Mouse (Mus musculus) midbrain, embryonic 11.5 days (tissue): ENCODE data around the gene Pou2f3. TPM values are rescaled to one million over a fixed set of nuclear protein-coding genes. Genes with fewer than 3 reads are reported as not detected.
A peak's percentile ranks its signal among the peaks of the same experiment; 100 is the strongest.

Source experiments
- ATAC-seq: fragments of 200-750 bp; cut with Nextera tagmentation; 2 replicates; pipeline ENCODE4 v1.8.0; 2017; ENCODE audit warnings: moderate TSS enrichment, moderate library complexity; ENCODE audit not compliant: low FRiP score
- DNase-seq: peaks from one replicate; pipeline ENCODE4 v3.0.0; 2015; ENCODE audit warnings: low spot score; ENCODE audit errors: missing footprints
- H3K27ac ChIP-seq: fragments of 300-500 bp; sonication (generic); 2 replicates; pipeline ENCODE4 v1.5.1; 2014; ENCODE audit warnings: low read depth, low read length
- H3K27me3 ChIP-seq: fragments of 300-500 bp; sonication (generic); 2 replicates; pipeline ENCODE4 v1.6.1; 2014; ENCODE audit warnings: mild to moderate bottlenecking, low read length, moderate library complexity, mixed read lengths; ENCODE audit not compliant: control insufficient read depth, insufficient read depth
- H3K36me3 ChIP-seq: fragments of 300-500 bp; sonication (generic); 2 replicates; pipeline ENCODE4 v1.6.1; 2014; ENCODE audit warnings: mild to moderate bottlenecking, low read length, moderate library complexity, mixed read lengths; ENCODE audit not compliant: control insufficient read depth, insufficient read depth
- H3K4me1 ChIP-seq: fragments of 300-500 bp; sonication (generic); 2 replicates; pipeline ENCODE4 v1.6.1; 2014; ENCODE audit warnings: low read length; ENCODE audit not compliant: control insufficient read depth, insufficient read depth
- H3K4me2 ChIP-seq: fragments of 300-500 bp; sonication (generic); 2 replicates; pipeline ENCODE4 v1.6.1; 2014; ENCODE audit warnings: mild to moderate bottlenecking, moderate library complexity
- H3K4me3 ChIP-seq: fragments of 300-500 bp; sonication (generic); 2 replicates; pipeline ENCODE4 v1.5.1; 2014; ENCODE audit warnings: low read depth, low read length
- H3K9ac ChIP-seq: fragments of 300-500 bp; sonication (generic); 2 replicates; pipeline ENCODE4 v1.6.1; 2014; ENCODE audit warnings: low read length
- H3K9me3 ChIP-seq: fragments of 300-500 bp; sonication (generic); 2 replicates; pipeline ENCODE4 v1.6.1; 2016; ENCODE audit warnings: low read length; ENCODE audit not compliant: control insufficient read depth
- WGBS: fragments of 180-500 bp; shearing (Covaris S2); extraction: QIAGEN DNeasy Blood & Tissue Kit; methylation state at CpG from one replicate; pipeline ENCODE4 v1.1.7; 2014; 5-methylcytosine and 5-hydroxymethylcytosine counted together
- polyA plus RNA-seq: library from polyadenylated mRNA; unstranded; fragments of >200 nt; fragmentation: Nextera tagmentation; extraction: Ambion mirVana; gene quantifications from 2 replicates; pipeline ENCODE4 v1.2.1, GENCODE M21; 2014

Pou2f3 gene
- polyA plus RNA-seq, 1 experiment from 2014 or later = not detected

- Histone ChIP-seq H3K27ac (no peak overlapping the region), H3K9ac (no peak overlapping the region), H3K4me1 (peaks cover 9% of the 10 kb centered on the region), H3K4me2 (no peak overlapping the region), H3K4me3 (no peak overlapping the region), H3K9me3 (no peaks in the 10 kb centered on the region), H3K27me3 (no peaks in the 10 kb centered on the region), H3K36me3 (no peaks in the 10 kb centered on the region)
- 93% methylated on average over 8 of the region's 8 CpGs for WGBS
- ATAC-seq (no peak), DNase-seq (no peak)
Observed at GRCm38 (mm10) chr9:43227626-43228025, 17.5 kb upstream of the Pou2f3 start.

- Histone ChIP-seq H3K9ac (no peak overlapping the region), H3K27ac (no peak overlapping the region), H3K4me3 (no peak overlapping the region), H3K9me3 (no peaks in the 10 kb centered on the region), H3K27me3 (no peaks in the 10 kb centered on the region), H3K4me2 (no peak overlapping the region), H3K36me3 (no peaks in the 10 kb centered on the region), H3K4me1 (peaks cover under 1% of the 10 kb centered on the region; the same call in 1 of the 2 replicates)
- WGBS = 84% methylated on average over 9 of the region's 9 CpGs
- DNase-seq (no peak), ATAC-seq (no peak)
Observed at GRCm38 (mm10) chr9:43226573-43227160, 16.5 kb upstream of the Pou2f3 start.

DNA sequence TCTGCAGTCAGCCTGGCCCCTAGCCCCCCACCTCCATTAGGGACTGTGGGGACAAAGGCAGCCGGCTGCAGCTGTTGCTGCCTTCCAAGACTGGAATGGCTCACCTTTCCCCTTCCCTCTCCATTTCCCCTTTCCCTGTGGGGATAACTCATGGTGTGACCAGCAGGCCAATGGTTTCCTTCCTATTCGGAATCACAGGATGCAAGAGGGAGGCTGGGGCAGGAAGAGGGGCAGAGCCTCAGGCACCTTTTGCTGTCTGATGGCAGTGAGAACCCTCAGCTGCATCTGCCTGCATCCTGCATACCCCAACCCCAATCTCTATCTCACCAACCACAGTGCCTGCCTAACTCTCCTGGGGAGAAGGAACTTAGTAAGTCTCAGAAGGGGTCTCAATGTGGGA lies 15.3 kb upstream of the Pou2f3 start:
- H3K4me2 ChIP-seq = no peak overlapping the region

DNA sequence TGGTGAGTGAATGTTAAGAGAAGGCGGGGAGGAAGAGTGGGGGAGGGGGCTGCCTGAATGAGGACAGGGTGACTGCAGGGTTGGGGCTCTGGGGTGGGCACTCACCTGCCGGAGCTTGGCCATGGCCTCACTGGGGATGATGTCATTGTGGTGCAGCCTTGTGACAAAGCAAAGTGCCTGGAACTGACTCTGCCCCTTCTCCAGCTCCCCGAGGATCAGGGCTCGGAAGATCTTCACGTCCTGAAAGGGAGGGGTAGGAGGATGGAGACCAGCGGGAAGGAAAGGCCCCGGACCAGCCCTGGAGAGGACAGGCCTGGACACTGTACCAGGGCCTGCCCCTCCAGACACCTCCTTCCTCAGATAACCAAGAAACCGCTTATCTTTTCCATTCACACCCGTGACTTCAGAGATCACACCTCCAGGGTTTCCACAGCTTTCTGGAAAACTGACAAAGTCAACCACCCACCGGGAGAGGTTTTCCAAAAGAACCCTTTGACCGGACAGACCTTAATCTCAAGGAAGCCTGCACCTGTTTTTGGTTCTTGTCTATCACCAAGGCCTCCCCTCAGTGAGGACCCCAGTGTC lies 14.7 kb upstream of the Pou2f3 start:
- Histone ChIP-seq H3K9ac (no peak overlapping the region), H3K27me3 (no peaks in the 10 kb centered on the region), H3K4me1 (no peaks in the 10 kb centered on the region), H3K27ac (no peak overlapping the region), H3K4me2 (no peak overlapping the region), H3K9me3 (no peaks in the 10 kb centered on the region), H3K4me3 (no peak overlapping the region), H3K36me3 (no peaks in the 10 kb centered on the region)
- no peak for DNase-seq
- no peak for ATAC-seq
- 51% methylated on average over 11 of the region's 11 CpGs for WGBS

More for the DNA sequence above, 15.3 kb upstream of the Pou2f3 start:
- H3K27me3 ChIP-seq = no peaks in the 10 kb centered on the region
- no peak for DNase-seq
- H3K27ac ChIP-seq = no peak overlapping the region
- no peaks in the 10 kb centered on the region for H3K9me3 ChIP-seq
- H3K4me3 ChIP-seq = no peak overlapping the region
- H3K9ac ChIP-seq = no peak overlapping the region
- WGBS = 50% methylated on average over 2 of the region's 2 CpGs
- no peaks in the 10 kb centered on the region for H3K36me3 ChIP-seq
- ATAC-seq = no peak
- no peaks in the 10 kb centered on the region for H3K4me1 ChIP-seq

GRCm38 (mm10) chr9:43222429-43222715 lies 12.2 kb upstream of the Pou2f3 start:
- ATAC-seq (no peak), DNase-seq (peak; percentile 84)
- no peak overlapping the region for H3K27ac ChIP-seq
- no peaks in the 10 kb centered on the region for H3K9me3 ChIP-seq
- no peaks in the 10 kb centered on the region for H3K36me3 ChIP-seq
- no peaks in the 10 kb centered on the region for H3K27me3 ChIP-seq
- H3K9ac ChIP-seq = no peak overlapping the region
- H3K4me1 ChIP-seq = no peaks in the 10 kb centered on the region
- no peak overlapping the region for H3K4me3 ChIP-seq
- H3K4me2 ChIP-seq = no peak overlapping the region
- WGBS = 37% methylated on average over 8 of the region's 8 CpGs

GRCm38 (mm10) chr9:43221643-43222428 lies 11.7 kb upstream of the Pou2f3 start:
- H3K4me3 ChIP-seq = no peak overlapping the region
- H3K4me2 ChIP-seq = no peak overlapping the region
- no peak overlapping the region for H3K9ac ChIP-seq
- 33% methylated on average over 18 of the region's 18 CpGs for WGBS
- no peak overlapping the region for H3K27ac ChIP-seq
- ATAC-seq (no peak; the same call in 1 of the 2 replicates), DNase-seq (peak; percentile 100)
- H3K36me3 ChIP-seq = no peaks in the 10 kb centered on the region
- no peaks in the 10 kb centered on the region for H3K4me1 ChIP-seq
- no peaks in the 10 kb centered on the region for H3K27me3 ChIP-seq
- H3K9me3 ChIP-seq = no peaks in the 10 kb centered on the region

DNA sequence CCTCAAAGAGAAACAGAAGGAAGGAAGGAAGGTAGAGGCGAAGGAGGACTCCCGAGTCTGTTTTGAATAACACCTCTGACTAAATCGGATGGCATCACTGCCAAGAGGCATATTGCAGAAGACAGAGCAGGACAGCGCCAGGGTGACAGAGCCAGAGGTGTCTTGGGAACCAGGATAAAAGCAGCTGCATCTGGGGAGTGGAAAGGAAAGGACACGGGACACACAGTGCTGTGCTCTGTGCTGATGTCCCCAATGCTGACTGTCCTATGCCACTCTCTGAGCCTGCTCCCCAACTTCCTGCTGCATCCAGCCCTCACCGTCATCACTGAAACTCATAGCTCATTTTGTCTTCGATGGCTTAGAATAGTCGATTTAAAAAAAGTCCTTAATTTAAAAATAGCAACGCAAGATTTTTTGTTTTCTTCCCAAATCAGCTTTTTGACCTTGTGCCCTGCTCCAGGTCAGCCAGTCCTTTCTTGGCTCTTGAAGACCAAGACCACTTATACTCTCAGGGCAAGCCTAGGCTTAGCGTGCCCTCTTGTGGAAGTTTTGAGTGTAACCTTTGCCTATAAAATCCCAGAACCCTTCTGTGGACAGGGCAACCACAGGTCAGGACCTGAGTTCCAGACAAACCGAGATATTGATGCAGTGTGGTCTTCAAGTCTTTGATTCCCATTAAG lies 742 bp upstream of the Pou2f3 start:
- Histone ChIP-seq H3K9me3 (no peaks in the 10 kb centered on the region), H3K9ac (no peak overlapping the region), H3K4me1 (peaks cover 11% of the 10 kb centered on the region), H3K4me2 (no peak overlapping the region), H3K36me3 (no peaks in the 10 kb centered on the region), H3K27ac (no peak overlapping the region), H3K4me3 (no peak overlapping the region), H3K27me3 (peaks cover 5% of the 10 kb centered on the region)
- DNase-seq = peak; percentile 95
- ATAC-seq = no peak
- 28% methylated on average over 11 of the region's 11 CpGs for WGBS

GRCm38 (mm10) chr9:43206022-43206390 lies 4.2 kb downstream of the Pou2f3 start:
- no peak overlapping the region; the same call in 1 of the 2 replicates for H3K9ac ChIP-seq
- ATAC-seq (no peak), DNase-seq (peak; percentile 90)
- peak overlapping the region; percentile 30 for H3K4me3 ChIP-seq
- no peak overlapping the region for H3K27ac ChIP-seq
- peak overlapping the region; percentile 55 for H3K4me2 ChIP-seq
- peaks cover 28% of the 10 kb centered on the region for H3K27me3 ChIP-seq
- H3K36me3 ChIP-seq = no peaks in the 10 kb centered on the region
- no peaks in the 10 kb centered on the region for H3K9me3 ChIP-seq
- peaks cover 16% of the 10 kb centered on the region for H3K4me1 ChIP-seq
- WGBS = 3% methylated on average over 15 of the region's 15 CpGs
